Mouse (Mus musculus) MEL (cell line): ENCODE results near the gene S100b. TPM values are rescaled to one million over a fixed set of nuclear protein-coding genes. Genes with fewer than 3 reads are reported as not detected.

ENCODE experiments used
- DNase-seq: peaks from one replicate; pipeline ENCODE4 v3.0.0; 2011; ENCODE audit warnings: low read depth, low spot score
- H3K27ac ChIP-seq: 2 replicates; pipeline ENCODE4 v1.5.1; 2012; ENCODE audit warnings: low read depth, mild to moderate bottlenecking, control low read depth, low read length, moderate library complexity; ENCODE audit not compliant: control insufficient read depth
- H3K27me3 ChIP-seq, 2 experiments: fragments of 150-350 bp in 1 of 2; sonication (generic) in 1 of 2; 2 replicates each; pipeline ENCODE4 v1.6.1; 2012; ENCODE audit warnings: low read length in 2 of 2, mild to moderate bottlenecking in 2 of 2, improper control_type of control experiment in 1 of 2, moderate library complexity in 1 of 2; ENCODE audit not compliant: insufficient read depth in 2 of 2, control insufficient read depth in 1 of 2
- H3K36me3 ChIP-seq, 2 experiments: 2 replicates each; pipeline ENCODE4 v1.6.1; 2012 to 2014; ENCODE audit warnings: low read length in 2 of 2, improper control_type of control experiment in 1 of 2, inconsistent platforms in 1 of 2, mild to moderate bottlenecking in 1 of 2; ENCODE audit not compliant: insufficient read depth in 2 of 2, control insufficient read depth in 1 of 2
- H3K4me1 ChIP-seq, 2 experiments: fragments of 150-350 bp in 1 of 2; sonication (generic) in 1 of 2; 2 replicates each; pipeline ENCODE4 v1.6.1; 2012; ENCODE audit warnings: low read length in 2 of 2, improper control_type of control experiment in 1 of 2, mild to moderate bottlenecking in 1 of 2; ENCODE audit not compliant: insufficient read depth in 2 of 2, control insufficient read depth in 1 of 2
- H3K4me3 ChIP-seq, 2 experiments: fragments of 150-350 bp in 1 of 2; sonication (generic) in 1 of 2; 2 replicates each; pipeline ENCODE4 v1.5.1; 2012; ENCODE audit warnings: low read depth in 2 of 2, low read length in 2 of 2, mild to moderate bottlenecking in 2 of 2, moderate library complexity in 2 of 2, control low read depth in 1 of 2, improper control_type of control experiment in 1 of 2; ENCODE audit not compliant: control insufficient read depth in 1 of 2, insufficient read depth in 1 of 2
- H3K79me2 ChIP-seq: 2 replicates; pipeline ENCODE4 v1.6.1; 2012; ENCODE audit warnings: mild to moderate bottlenecking, low read length, moderate library complexity; ENCODE audit not compliant: control insufficient read depth, poor library complexity, insufficient read depth
- H3K9ac ChIP-seq: 2 replicates; pipeline ENCODE4 v1.6.1; 2012; ENCODE audit warnings: low read depth, mild to moderate bottlenecking, control low read depth, low read length, moderate library complexity; ENCODE audit not compliant: control insufficient read depth, poor library complexity, severe bottlenecking
- H3K9me3 ChIP-seq: fragments of 150-350 bp; sonication (generic); replicated peaks from 2 replicates; pipeline ENCODE4 v1.6.1; 2012; ENCODE audit warnings: mild to moderate bottlenecking, low read length, improper control_type of control experiment, moderate library complexity; ENCODE audit not compliant: insufficient read depth
- CHD1 ChIP-seq: IDR thresholded peaks from 2 replicates; pipeline ENCODE4 v1.6.1; 2012; ENCODE audit warnings: low read depth, mild to moderate bottlenecking, inconsistent platforms, low read length, improper control_type of control experiment
- CHD2 ChIP-seq: IDR thresholded peaks from 2 replicates; pipeline ENCODE4 v1.6.1; 2011; ENCODE audit warnings: low read length, improper control_type of control experiment
- CTCF ChIP-seq, 3 experiments: IDR thresholded peaks in 2 of 3; conservative IDR thresholded peaks in 1 of 3; 2 replicates each; pipeline ENCODE4 v1.5.1; 2011 to 2012; ENCODE audit warnings: low read length in 3 of 3, low read depth in 2 of 3, mild to moderate bottlenecking in 2 of 3, improper control_type of control experiment in 1 of 3, inconsistent platforms in 1 of 3, mixed read lengths in 1 of 3, moderate library complexity in 1 of 3; ENCODE audit not compliant: control insufficient read depth in 1 of 3, insufficient read depth in 1 of 3, poor library complexity in 1 of 3, severe bottlenecking in 1 of 3
- ELF1 ChIP-seq: IDR thresholded peaks from 2 replicates; pipeline ENCODE4 v1.6.1; 2014; ENCODE audit warnings: low read depth, mild to moderate bottlenecking, inconsistent platforms, low read length, improper control_type of control experiment, moderate library complexity
- EP300 ChIP-seq, 2 experiments: IDR thresholded peaks; 2 replicates each; pipeline ENCODE4 v1.6.1; 2011; ENCODE audit warnings: improper control_type of control experiment in 2 of 2, low read length in 2 of 2, low read depth in 1 of 2, mild to moderate bottlenecking in 1 of 2
- GABPA ChIP-seq: IDR thresholded peaks from 2 replicates; pipeline ENCODE4 v1.6.1; 2012; ENCODE audit warnings: low read depth, mild to moderate bottlenecking, inconsistent platforms, low read length, improper control_type of control experiment, moderate library complexity
- KAT2A ChIP-seq: conservative IDR thresholded peaks from 2 replicates; pipeline ENCODE4 v1.6.1; 2012; ENCODE audit warnings: low read depth, low read length, improper control_type of control experiment, inconsistent platforms
- MEF2A ChIP-seq: IDR thresholded peaks from 2 replicates; pipeline ENCODE4 v1.6.1; 2014; ENCODE audit warnings: low read depth, mild to moderate bottlenecking, inconsistent platforms, low read length, improper control_type of control experiment; ENCODE audit not compliant: poor library complexity, insufficient replicate concordance, severe bottlenecking; ENCODE audit errors: extremely low read depth
- MYB ChIP-seq: IDR thresholded peaks from 2 replicates; pipeline ENCODE4 v1.6.1; 2011; ENCODE audit warnings: mild to moderate bottlenecking, low read depth, low read length, improper control_type of control experiment
- NELFE ChIP-seq: IDR thresholded peaks from 2 replicates; pipeline ENCODE4 v1.6.1; 2011; ENCODE audit warnings: low read depth, low read length, improper control_type of control experiment
- NRF1 ChIP-seq: IDR thresholded peaks from 2 replicates; pipeline ENCODE4 v1.6.1; 2014; ENCODE audit warnings: low read depth, mild to moderate bottlenecking, inconsistent platforms, low read length, improper control_type of control experiment, moderate library complexity; ENCODE audit not compliant: poor library complexity, insufficient read depth, severe bottlenecking
- POLR2A ChIP-seq, 2 experiments: IDR thresholded peaks; 2 replicates each; pipeline ENCODE4 v1.6.1; 2011 to 2012; ENCODE audit warnings: low read length in 2 of 2, mild to moderate bottlenecking in 2 of 2, control low read depth in 1 of 2, improper control_type of control experiment in 1 of 2, low read depth in 1 of 2, moderate library complexity in 1 of 2; ENCODE audit not compliant: control insufficient read depth in 1 of 2, insufficient read depth in 1 of 2, poor library complexity in 1 of 2
- RCOR1 ChIP-seq: IDR thresholded peaks from 2 replicates; pipeline ENCODE4 v1.6.1; 2012; ENCODE audit warnings: low read depth, mild to moderate bottlenecking, inconsistent platforms, low read length, improper control_type of control experiment
- SMC3 ChIP-seq: IDR thresholded peaks from 2 replicates; pipeline ENCODE4 v1.6.1; 2011; ENCODE audit warnings: low read depth, low read length, improper control_type of control experiment
- TAL1 ChIP-seq: IDR thresholded peaks from 2 replicates; pipeline ENCODE4 v1.6.1; 2012; ENCODE audit warnings: mild to moderate bottlenecking, inconsistent platforms, low read length, moderate library complexity, mixed read lengths
- TCF12 ChIP-seq: IDR thresholded peaks from 2 replicates; pipeline ENCODE4 v1.6.1; 2014; ENCODE audit warnings: low read depth, mild to moderate bottlenecking, inconsistent platforms, low read length, improper control_type of control experiment, moderate library complexity
- ZC3H11A ChIP-seq: IDR thresholded peaks from 2 replicates; pipeline ENCODE4 v1.6.1; 2012; ENCODE audit warnings: low read depth, mild to moderate bottlenecking, inconsistent platforms, low read length, improper control_type of control experiment
- ZKSCAN1 ChIP-seq: IDR thresholded peaks from 2 replicates; pipeline ENCODE4 v1.6.1; 2012; ENCODE audit warnings: low read depth, mild to moderate bottlenecking, inconsistent platforms, low read length, improper control_type of control experiment, moderate library complexity
- ZMIZ1 ChIP-seq: IDR thresholded peaks from 2 replicates; pipeline ENCODE4 v1.6.1; 2012; ENCODE audit warnings: low read depth, mild to moderate bottlenecking, inconsistent platforms, low read length, improper control_type of control experiment, moderate library complexity
- ZNF384 ChIP-seq: IDR thresholded peaks from 2 replicates; pipeline ENCODE4 v1.6.1; 2012; ENCODE audit warnings: low read depth, mild to moderate bottlenecking, inconsistent platforms, low read length, improper control_type of control experiment
- polyA plus RNA-seq, 2 experiments: library from polyadenylated mRNA; stranded (reverse) in 1 of 2; unstranded in 1 of 2; fragments of >175 nt in 1 of 2; fragments of >200 nt in 1 of 2; gene quantifications; 2 replicates each; pipeline versions ENCODE4 v1.2.1 to v1.2.4; 2012; ENCODE audit warnings: low replicate concordance in 2 of 2, low read depth in 1 of 2; ENCODE audit not compliant: insufficient read length in 2 of 2, insufficient read depth in 1 of 2, missing spikeins in 1 of 2
- total RNA-seq: library from RNA; depleted of rRNA; stranded (reverse); fragments of 300-350 nt; gene quantifications from 2 replicates; pipeline ENCODE4 v1.2.3, GENCODE M21; 2012

S100b gene
- total and polyA plus RNA-seq, 3 experiments = not detected

DNA sequence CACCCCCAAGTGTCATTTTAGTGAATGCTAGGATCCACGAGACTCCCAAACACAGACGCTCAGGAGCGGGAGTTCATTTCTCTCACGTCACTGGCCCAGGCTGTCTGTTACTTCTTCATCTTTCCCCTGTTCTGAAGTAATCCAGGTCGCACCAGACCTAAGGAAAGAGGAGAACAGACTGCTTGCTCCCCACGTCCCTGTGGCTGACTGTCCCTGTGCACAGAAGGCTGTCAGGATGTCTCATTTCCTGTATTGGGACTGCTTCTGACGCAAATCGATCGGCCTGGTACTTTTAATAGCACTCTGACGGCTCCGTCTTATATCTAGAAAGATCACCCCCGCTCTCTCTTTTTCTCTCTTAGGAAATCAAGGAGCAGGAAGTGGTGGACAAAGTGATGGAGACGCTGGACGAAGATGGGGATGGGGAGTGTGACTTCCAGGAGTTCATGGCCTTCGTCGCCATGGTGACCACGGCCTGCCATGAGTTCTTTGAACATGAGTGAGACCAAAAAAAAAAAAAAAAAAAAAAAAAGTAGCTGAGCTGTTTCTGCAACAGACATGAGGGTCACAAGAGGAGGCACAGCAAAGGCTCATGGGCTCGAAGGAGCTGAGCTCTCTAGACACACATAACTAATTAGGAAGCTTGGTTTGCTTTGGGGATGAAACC, 6.0 kb downstream of the S100b start:
- H3K9me3 ChIP-seq = no peaks in the 10 kb centered on the region
- H3K36me3 ChIP-seq = no peaks in the 10 kb centered on the region
- H3K27me3 ChIP-seq = no peaks in the 10 kb centered on the region
- H3K27ac ChIP-seq = no peak overlapping the region
- H3K9ac ChIP-seq = no peak overlapping the region
- no peaks in the 10 kb centered on the region for H3K79me2 ChIP-seq
- H3K4me3 ChIP-seq = no peak overlapping the region
- no peaks in the 10 kb centered on the region for H3K4me1 ChIP-seq
- no peak for TF ChIP-seq TAL1
- TF ChIP-seq POLR2A (IDR thresholded peaks at IDR 0.05; ENCODE audit: control insufficient read depth in 1 of 2, insufficient read depth in 1 of 2, low read depth in 1 of 2, low read length in 2 of 2, poor library complexity in 1 of 2) = no peak
- TF ChIP-seq NRF1 = no peak
- TF ChIP-seq KAT2A = no peak
- TF ChIP-seq GABPA = no peak
- TF ChIP-seq MYB = no peak
- no peak for TF ChIP-seq ZC3H11A
- no peak for TF ChIP-seq CHD2
- no peak for TF ChIP-seq ZKSCAN1
- no peak for TF ChIP-seq ELF1
- no peak for DNase-seq

DNA sequence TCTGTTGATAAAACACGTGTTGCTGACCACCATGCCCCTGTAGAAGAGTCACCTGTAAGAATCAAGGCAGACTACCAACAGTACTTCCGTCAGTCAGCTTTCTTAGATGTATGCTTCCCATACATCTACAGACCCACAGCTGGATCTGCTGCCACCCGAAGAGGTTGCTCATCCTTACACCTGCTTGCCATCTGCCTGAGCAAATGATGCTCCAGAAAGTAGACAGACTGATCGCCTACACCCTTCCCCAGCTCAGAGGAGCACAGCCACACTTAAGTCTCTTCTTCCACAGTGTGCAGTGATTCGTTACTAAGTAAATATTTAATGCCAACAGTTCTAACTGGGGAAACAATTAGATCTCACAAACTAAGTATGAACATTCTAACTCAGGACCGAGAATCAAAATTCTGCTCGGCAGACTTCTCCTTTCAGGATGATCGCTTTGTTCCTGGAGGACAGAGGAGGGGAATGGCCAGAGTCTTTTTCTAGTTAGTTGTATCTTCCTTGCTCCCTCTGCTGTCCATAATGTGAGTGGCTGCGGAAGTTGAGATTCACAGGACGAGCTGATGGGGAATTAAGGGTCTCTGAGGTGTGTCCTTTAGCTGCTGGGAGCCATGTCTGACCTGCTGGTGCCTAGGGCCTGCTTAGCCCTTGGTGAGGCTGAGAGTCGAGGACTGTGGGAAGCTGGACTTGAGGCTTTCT, 6.9 kb downstream of the S100b start:
- TF ChIP-seq TCF12 = no peak
- TF ChIP-seq ZC3H11A = no peak
- TF ChIP-seq CTCF (IDR thresholded peaks at IDR 0.05 in 2 of 3, conservative IDR thresholded peaks at IDR 0.05 in 1 of 3; ENCODE audit: control insufficient read depth in 1 of 3, insufficient read depth in 1 of 3, low read depth in 2 of 3, low read length in 3 of 3, poor library complexity in 1 of 3, severe bottlenecking in 1 of 3) = no peak
- TF ChIP-seq NRF1 = no peak
- no peak for TF ChIP-seq CHD1
- TF ChIP-seq MYB = no peak
- TF ChIP-seq EP300 (IDR thresholded peaks at IDR 0.05; ENCODE audit: low read depth in 1 of 2, low read length in 2 of 2) = no peak
- TF ChIP-seq ZMIZ1 = no peak
- no peak for TF ChIP-seq MEF2A
- TF ChIP-seq RCOR1 = no peak
- TF ChIP-seq KAT2A = no peak
- no peak for TF ChIP-seq CHD2
- TF ChIP-seq NELFE = no peak
- TF ChIP-seq SMC3 = no peak
- no peak for TF ChIP-seq ZNF384
- no peak for TF ChIP-seq ZKSCAN1
- Histone ChIP-seq H3K9ac (no peak overlapping the region), H3K4me1 (no peaks in the 10 kb centered on the region), H3K9me3 (no peaks in the 10 kb centered on the region), H3K4me3 (no peak overlapping the region), H3K27me3 (no peaks in the 10 kb centered on the region), H3K27ac (no peak overlapping the region), H3K79me2 (no peaks in the 10 kb centered on the region), H3K36me3 (no peaks in the 10 kb centered on the region)
- no peak for DNase-seq
